Mouse (Mus musculus): ENCODE measurements around the gene Vps36. TPM values are rescaled to one million over a fixed set of nuclear protein-coding genes. Genes with fewer than 3 reads are reported as not detected.
A peak's percentile ranks its signal among the peaks of the same experiment; 100 is the strongest.

The Vps36 gene
- total RNA-seq (2017): 42.8 and 44.5 TPM in 2 replicates

GRCm38 (mm10) chr8:22192660-22193431 lies at the start of gene Vps36:
Gene Vps36, plus strand, starts transcription at chr8:22192809.
- peak; percentile 81 for ATAC-seq (ENCODE audit: extremely low read depth, insufficient number of reproducible peaks, low FRiP score, poor library complexity, severe bottlenecking)

GRCm38 (mm10) chr8:22143764-22144491 lies 48.7 kb upstream of the Vps36 start:
- ATAC-seq (ENCODE audit: extremely low read depth, insufficient number of reproducible peaks, low FRiP score, poor library complexity, severe bottlenecking): no peak

GRCm38 (mm10) chr8:22145831-22146230 lies 46.8 kb upstream of the Vps36 start:
- no peak for ATAC-seq (ENCODE audit: extremely low read depth, insufficient number of reproducible peaks, low FRiP score, poor library complexity, severe bottlenecking)

- no peak for ATAC-seq (ENCODE audit: extremely low read depth, insufficient number of reproducible peaks, low FRiP score, poor library complexity, severe bottlenecking)
These were observed 44.8 kb upstream of the Vps36 start for GRCm38 (mm10) chr8:22147706-22148366.

- ATAC-seq (ENCODE audit: extremely low read depth, insufficient number of reproducible peaks, low FRiP score, poor library complexity, severe bottlenecking): no peak
These were observed 44.3 kb upstream of the Vps36 start for GRCm38 (mm10) chr8:22148367-22148740.

- no peak for ATAC-seq (ENCODE audit: extremely low read depth, insufficient number of reproducible peaks, low FRiP score, poor library complexity, severe bottlenecking)
These were observed 42.8 kb upstream of the Vps36 start for GRCm38 (mm10) chr8:22149643-22150344.

GRCm38 (mm10) chr8:22150345-22150663 lies 42.3 kb upstream of the Vps36 start:
- ATAC-seq (ENCODE audit: extremely low read depth, insufficient number of reproducible peaks, low FRiP score, poor library complexity, severe bottlenecking): no peak

GRCm38 (mm10) chr8:22162206-22162605 lies 30.4 kb upstream of the Vps36 start:
- no peak for ATAC-seq (ENCODE audit: extremely low read depth, insufficient number of reproducible peaks, low FRiP score, poor library complexity, severe bottlenecking)

- no peak for ATAC-seq (ENCODE audit: extremely low read depth, insufficient number of reproducible peaks, low FRiP score, poor library complexity, severe bottlenecking)
These were observed 28.2 kb upstream of the Vps36 start for GRCm38 (mm10) chr8:22164431-22164830.

GRCm38 (mm10) chr8:22165251-22166079 lies 27.1 kb upstream of the Vps36 start:
- ATAC-seq (ENCODE audit: extremely low read depth, insufficient number of reproducible peaks, low FRiP score, poor library complexity, severe bottlenecking): no peak

GRCm38 (mm10) chr8:22166080-22166603 lies 26.5 kb upstream of the Vps36 start, which contains the start of gene Nek3:
Gene Nek3, minus strand, starts transcription at chr8:22166435.
- peak; percentile 96 for ATAC-seq (ENCODE audit: extremely low read depth, insufficient number of reproducible peaks, low FRiP score, poor library complexity, severe bottlenecking)

- no peak for ATAC-seq (ENCODE audit: extremely low read depth, insufficient number of reproducible peaks, low FRiP score, poor library complexity, severe bottlenecking)
These were observed 23.4 kb upstream of the Vps36 start for GRCm38 (mm10) chr8:22169167-22169566.

GRCm38 (mm10) chr8:22175966-22176365 lies 16.6 kb upstream of the Vps36 start:
- no peak for ATAC-seq (ENCODE audit: extremely low read depth, insufficient number of reproducible peaks, low FRiP score, poor library complexity, severe bottlenecking)

GRCm38 (mm10) chr8:22184884-22185283 lies 7.7 kb upstream of the Vps36 start:
- ATAC-seq (ENCODE audit: extremely low read depth, insufficient number of reproducible peaks, low FRiP score, poor library complexity, severe bottlenecking): no peak

GRCm38 (mm10) chr8:22185431-22186397 lies 6.9 kb upstream of the Vps36 start, which contains the start of gene Ckap2:
Gene Ckap2, minus strand, starts transcription at chr8:22185819.
- ATAC-seq (ENCODE audit: extremely low read depth, insufficient number of reproducible peaks, low FRiP score, poor library complexity, severe bottlenecking): peak; percentile 71

GRCm38 (mm10) chr8:22193432-22194010 lies 912 bp downstream of the Vps36 start:
- no peak; the same call in 1 of the 2 replicates for ATAC-seq (ENCODE audit: extremely low read depth, insufficient number of reproducible peaks, low FRiP score, poor library complexity, severe bottlenecking)

GRCm38 (mm10) chr8:22197914-22198313 lies 5.3 kb downstream of the Vps36 start:
- ATAC-seq (ENCODE audit: extremely low read depth, insufficient number of reproducible peaks, low FRiP score, poor library complexity, severe bottlenecking): no peak

Measured in neutrophil, adult 5-6 weeks (primary cell).